Mouse (Mus musculus) myocyte (in vitro differentiated cells): ENCODE measurements around the gene Gltp. TPM values are rescaled to one million over a fixed set of nuclear protein-coding genes. Genes with fewer than 3 reads are reported as not detected.

ENCODE experiments used
- H3K27me3 ChIP-seq: one replicate; pipeline ENCODE4 v1.6.1; 2011; ENCODE audit not compliant: control insufficient read depth, insufficient read depth, insufficient read length
- H3K36me3 ChIP-seq: one replicate; pipeline ENCODE4 v1.6.1; 2011; ENCODE audit not compliant: control insufficient read depth, insufficient read depth
- H3K4me2 ChIP-seq: one replicate; pipeline ENCODE4 v1.6.1; 2011; ENCODE audit warnings: low read depth, control low read depth
- H3K4me3 ChIP-seq: one replicate; pipeline ENCODE4 v1.5.1; 2011; ENCODE audit warnings: mild to moderate bottlenecking, control low read depth, moderate library complexity
- H3K79me2 ChIP-seq: one replicate; pipeline ENCODE4 v1.6.1; 2011; ENCODE audit not compliant: control insufficient read depth, insufficient read depth
- H3ac ChIP-seq: one replicate; pipeline ENCODE4 v1.6.1; 2011; ENCODE audit not compliant: control insufficient read depth, insufficient read length
- CEBPB ChIP-seq: IDR thresholded peaks from 2 replicates; pipeline ENCODE4 v1.6.1; 2011; ENCODE audit warnings: mild to moderate bottlenecking, moderate library complexity; ENCODE audit not compliant: poor library complexity, insufficient read depth, severe bottlenecking
- E2F4 ChIP-seq: IDR thresholded peaks from one replicate; pipeline ENCODE4 v1.6.1; 2011; ENCODE audit warnings: mild to moderate bottlenecking, control low read depth, moderate library complexity; ENCODE audit not compliant: insufficient read depth
- MAX ChIP-seq: IDR thresholded peaks from one replicate; pipeline ENCODE4 v1.6.1; 2011; ENCODE audit warnings: low read depth, mild to moderate bottlenecking, control low read depth
- MYOD1 ChIP-seq, 3 experiments: IDR thresholded peaks; one replicate each; pipeline ENCODE4 v1.6.1; 2011; ENCODE audit warnings: control low read depth in 2 of 3, low read depth in 2 of 3, mild to moderate bottlenecking in 2 of 3, moderate library complexity in 1 of 3; ENCODE audit not compliant: insufficient read length in 2 of 3, control insufficient read depth in 1 of 3
- MYOG ChIP-seq, 3 experiments: IDR thresholded peaks; one replicate each; pipeline ENCODE4 v1.6.1; 2011; ENCODE audit warnings: control low read depth in 2 of 3, low read depth in 2 of 3, mild to moderate bottlenecking in 2 of 3; ENCODE audit not compliant: insufficient read length in 2 of 3, control insufficient read depth in 1 of 3, insufficient read depth in 1 of 3
- POLR2A ChIP-seq: IDR thresholded peaks from one replicate; pipeline ENCODE4 v1.6.1; 2011; ENCODE audit warnings: low read depth, mild to moderate bottlenecking, control low read depth, moderate library complexity; ENCODE audit not compliant: insufficient read length
- POLR2AphosphoS2 ChIP-seq: IDR thresholded peaks from one replicate; pipeline ENCODE4 v1.6.1; 2011; ENCODE audit warnings: low read depth, control low read depth; ENCODE audit not compliant: insufficient read length
- REST ChIP-seq: IDR thresholded peaks from one replicate; pipeline ENCODE4 v1.6.1; 2011; ENCODE audit warnings: mild to moderate bottlenecking, control low read depth, moderate library complexity; ENCODE audit not compliant: insufficient read depth, insufficient read length
- SRF ChIP-seq: IDR thresholded peaks from one replicate; pipeline ENCODE4 v1.6.1; 2011; ENCODE audit warnings: low read depth; ENCODE audit not compliant: control insufficient read depth, insufficient read length
- TCF12 ChIP-seq: IDR thresholded peaks from one replicate; pipeline ENCODE4 v1.6.1; 2011; ENCODE audit warnings: mild to moderate bottlenecking, control low read depth; ENCODE audit not compliant: poor library complexity, insufficient read depth, severe bottlenecking
- TCF3 ChIP-seq: IDR thresholded peaks from one replicate; pipeline ENCODE4 v1.6.1; 2011; ENCODE audit warnings: low read depth, control low read depth; ENCODE audit not compliant: insufficient read length
- USF1 ChIP-seq: IDR thresholded peaks from one replicate; pipeline ENCODE4 v1.6.1; 2011; ENCODE audit warnings: low read depth, mild to moderate bottlenecking, control low read depth, moderate library complexity
- polyA plus RNA-seq: library from polyadenylated mRNA; unstranded; fragments of >200 nt; fragmentation: generic; extraction: Trizol; gene quantifications from one replicate; pipeline ENCODE4 v1.2.1, GENCODE M21; 2012; ENCODE audit warnings: missing spikeins

Gltp gene
- polyA plus RNA-seq, 1 experiment = 45.2 TPM

DNA sequence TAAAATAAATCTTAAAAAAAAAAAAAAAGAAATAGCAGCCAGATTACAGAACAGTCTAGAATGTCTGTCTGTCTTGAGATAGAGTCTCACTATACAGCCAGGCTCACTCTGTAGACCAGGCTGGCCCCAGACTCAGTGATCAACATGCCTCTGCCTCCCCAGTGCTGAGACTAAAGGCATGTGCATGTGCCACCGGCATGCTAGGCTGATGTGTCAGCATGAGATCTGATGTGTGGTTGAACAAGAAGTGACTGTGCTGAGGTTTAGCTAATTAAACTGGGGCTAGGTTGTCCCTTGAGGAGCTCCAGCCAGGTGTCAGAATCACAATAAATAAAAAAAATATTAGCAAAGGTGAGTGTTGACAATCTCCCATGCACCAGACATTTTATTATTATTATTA, 24.1 kb downstream of the Gltp start:
- TF ChIP-seq POLR2AphosphoS2 (no peak), POLR2A (no peak), REST (no peak), SRF (no peak), CEBPB (no peak), TCF12 (no peak), MYOG (IDR thresholded peaks at IDR 0.05; ENCODE audit: control insufficient read depth in 1 of 3, insufficient read depth in 1 of 3, insufficient read length in 2 of 3, low read depth in 2 of 3) (no peak)
- Histone ChIP-seq H3K79me2 (no peaks in the 10 kb centered on the region), H3ac (no peak overlapping the region), H3K27me3 (no peaks in the 10 kb centered on the region), H3K4me2 (no peak overlapping the region), H3K36me3 (no peaks in the 10 kb centered on the region), H3K4me3 (peak overlapping the region; percentile 17)

DNA sequence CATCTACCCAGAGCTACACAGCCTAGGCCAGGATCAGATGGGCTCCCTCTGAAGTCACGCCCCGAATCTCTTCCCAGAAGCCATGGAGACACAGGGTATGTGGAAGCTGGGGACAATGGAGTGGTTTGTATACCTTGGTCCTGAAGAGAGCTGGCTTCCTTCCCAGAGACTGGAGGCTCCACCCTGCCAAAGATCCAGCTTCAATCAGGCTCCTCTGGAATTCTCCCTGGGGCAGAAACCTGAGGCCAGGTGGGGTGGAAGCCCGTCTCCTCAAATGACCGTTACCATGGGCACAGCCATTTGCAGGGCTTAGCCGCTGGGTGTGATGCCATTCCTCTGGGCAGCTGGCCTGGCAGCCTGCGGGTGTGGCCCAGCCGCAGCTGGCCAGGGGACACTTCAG, 26.0 kb downstream of the Gltp start:
- Histone ChIP-seq H3K36me3 (no peaks in the 10 kb centered on the region), H3K4me3 (no peak overlapping the region), H3K27me3 (no peaks in the 10 kb centered on the region), H3K79me2 (no peaks in the 10 kb centered on the region), H3K4me2 (no peak overlapping the region), H3ac (no peak overlapping the region)
- TF ChIP-seq USF1 (no peak), MYOG (IDR thresholded peaks at IDR 0.05; ENCODE audit: control insufficient read depth in 1 of 3, insufficient read depth in 1 of 3, insufficient read length in 2 of 3, low read depth in 2 of 3) (peak in 2 of 3 experiments; percentile 25 to 83), MYOD1 (IDR thresholded peaks at IDR 0.05; ENCODE audit: control insufficient read depth in 1 of 3, insufficient read length in 2 of 3, low read depth in 2 of 3) (peak in 1 of 3 experiments; percentile 81)

DNA sequence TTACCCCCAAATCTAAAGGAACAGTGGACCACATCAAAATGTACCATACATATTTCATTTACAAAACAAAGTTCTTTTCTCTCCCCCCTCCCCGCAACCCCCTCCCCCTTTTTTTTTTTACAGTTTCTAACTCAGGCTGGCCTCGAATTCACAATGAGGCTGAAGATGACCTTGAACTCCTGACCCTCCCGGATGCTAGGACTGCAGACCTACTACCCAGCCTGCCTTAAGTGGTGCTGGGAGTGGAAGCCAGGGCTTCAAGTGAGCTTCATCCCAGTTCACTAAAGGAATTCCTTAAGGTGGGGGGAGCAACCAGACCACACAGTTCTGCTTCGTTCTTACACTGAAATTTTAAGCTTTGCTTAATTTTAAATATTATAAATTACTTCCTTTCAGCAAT, 26.6 kb downstream of the Gltp start:
- no peak for TF ChIP-seq USF1
- TF ChIP-seq REST = no peak
- TF ChIP-seq MAX = no peak
- no peak for TF ChIP-seq SRF
- no peak for TF ChIP-seq POLR2AphosphoS2
- no peak for TF ChIP-seq POLR2A
- TF ChIP-seq TCF12 = no peak
- no peak for TF ChIP-seq MYOG (IDR thresholded peaks at IDR 0.05; ENCODE audit: control insufficient read depth in 1 of 3, insufficient read depth in 1 of 3, insufficient read length in 2 of 3, low read depth in 2 of 3)
- no peak for TF ChIP-seq E2F4
- no peak for TF ChIP-seq MYOD1 (IDR thresholded peaks at IDR 0.05; ENCODE audit: control insufficient read depth in 1 of 3, insufficient read length in 2 of 3, low read depth in 2 of 3)
- no peak for TF ChIP-seq CEBPB
- no peak for TF ChIP-seq TCF3
- no peaks in the 10 kb centered on the region for H3K79me2 ChIP-seq

DNA sequence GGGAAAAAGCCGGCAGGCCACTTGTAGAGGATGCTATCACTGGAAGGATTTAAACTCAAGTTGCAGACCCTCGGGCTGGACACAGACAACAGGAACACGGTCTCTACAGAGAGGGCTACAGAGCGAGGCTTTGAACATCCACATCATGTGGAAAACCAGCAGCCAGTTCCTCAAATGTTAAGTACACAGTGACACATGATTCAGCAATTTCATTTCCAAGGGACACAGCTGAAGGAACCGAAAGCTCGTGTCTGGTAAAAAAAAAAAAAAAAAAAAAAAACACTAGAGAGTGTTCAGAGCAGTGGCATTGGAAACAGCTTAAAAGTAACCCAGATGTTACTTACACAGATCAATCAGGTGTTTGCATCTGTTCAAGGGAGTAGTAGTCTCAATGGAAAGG, 29.8 kb downstream of the Gltp start:
- Histone ChIP-seq H3K79me2 (no peaks in the 10 kb centered on the region), H3ac (no peak overlapping the region), H3K4me3 (no peak overlapping the region), H3K4me2 (no peak overlapping the region), H3K27me3 (peaks cover 14% of the 10 kb centered on the region), H3K36me3 (no peaks in the 10 kb centered on the region)
- no peak for TF ChIP-seq POLR2A
- TF ChIP-seq TCF12 = no peak
- no peak for TF ChIP-seq MYOD1 (IDR thresholded peaks at IDR 0.05; ENCODE audit: control insufficient read depth in 1 of 3, insufficient read length in 2 of 3, low read depth in 2 of 3)
- no peak for TF ChIP-seq POLR2AphosphoS2
- no peak for TF ChIP-seq MAX
- TF ChIP-seq USF1 = no peak
- TF ChIP-seq MYOG (IDR thresholded peaks at IDR 0.05; ENCODE audit: control insufficient read depth in 1 of 3, insufficient read depth in 1 of 3, insufficient read length in 2 of 3, low read depth in 2 of 3) = no peak
- TF ChIP-seq REST = no peak
- no peak for TF ChIP-seq TCF3
- TF ChIP-seq CEBPB = no peak
- TF ChIP-seq SRF = no peak
- no peak for TF ChIP-seq E2F4

More for the DNA sequence above, 26.6 kb downstream of the Gltp start:
- H3K4me2 ChIP-seq = no peak overlapping the region
- no peak overlapping the region for H3K4me3 ChIP-seq
- H3K36me3 ChIP-seq = no peaks in the 10 kb centered on the region
- H3K27me3 ChIP-seq = no peaks in the 10 kb centered on the region
- H3ac ChIP-seq = no peak overlapping the region

DNA sequence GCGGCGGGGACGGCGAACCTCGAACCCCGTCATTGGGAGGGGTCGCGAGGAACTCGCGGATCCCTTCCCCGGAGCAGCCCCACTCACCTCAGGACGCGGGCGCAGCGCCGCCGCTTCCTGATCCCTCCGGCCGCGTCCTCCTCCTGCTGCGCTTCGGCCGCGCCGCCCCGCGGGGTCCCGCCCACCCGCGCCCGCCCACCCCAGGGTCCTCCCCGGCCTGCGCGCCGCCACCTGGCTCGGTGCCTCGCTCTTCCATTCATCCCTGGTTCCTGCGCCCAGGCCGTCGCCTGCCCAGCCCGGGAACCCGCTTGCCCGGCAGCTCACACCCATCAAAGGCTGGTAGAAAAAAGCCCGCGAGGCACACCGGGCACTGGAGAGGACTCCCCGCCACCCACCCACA, 32.5 kb downstream of the Gltp start, which contains the start of gene Trpv4:
Gene Trpv4 (minus strand): TSS at position 167 of the 400 bp plus-strand sequence.
- Histone ChIP-seq H3K36me3 (no peaks in the 10 kb centered on the region), H3K4me2 (no peak within 1 kb of the TSS), H3K79me2 (no peaks in the 10 kb centered on the region), H3K4me3 (no peak within 1 kb of the TSS), H3K27me3 (peaks cover 14% of the 10 kb centered on the region), H3ac (no peak within 1 kb of the TSS)
- no peak for TF ChIP-seq MYOG (IDR thresholded peaks at IDR 0.05; ENCODE audit: control insufficient read depth in 1 of 3, insufficient read depth in 1 of 3, insufficient read length in 2 of 3, low read depth in 2 of 3)
- no peak for TF ChIP-seq USF1
- no peak for TF ChIP-seq MAX
- no peak for TF ChIP-seq TCF3
- no peak for TF ChIP-seq CEBPB
- no peak for TF ChIP-seq POLR2A
- no peak for TF ChIP-seq TCF12
- TF ChIP-seq E2F4 = no peak
- TF ChIP-seq POLR2AphosphoS2 = no peak
- no peak for TF ChIP-seq SRF
